Mouse (Mus musculus) gastrocnemius, adult 2 months (tissue): ENCODE data around the gene Dnaja4. TPM values are rescaled to one million over a fixed set of nuclear protein-coding genes. Genes with fewer than 3 reads are reported as not detected.

Experiments
- DNase-seq: peaks from one replicate; pipeline ENCODE4 v3.0.0; 2022
- H3K27ac ChIP-seq: fragments of 200-600 bp; 2 replicates; pipeline ENCODE4 v1.8.1; 2022; ENCODE audit warnings: mild to moderate bottlenecking
- H3K4me3 ChIP-seq: fragments of 200-600 bp; 2 replicates; pipeline ENCODE4 v1.8.1; 2022; ENCODE audit warnings: mild to moderate bottlenecking, moderate library complexity
- CTCF ChIP-seq: fragments of 200-600 bp; IDR thresholded peaks from 2 replicates; pipeline ENCODE4 v1.8.1; 2022; ENCODE audit warnings: antibody characterized with exemption, mild to moderate bottlenecking, moderate library complexity
- intact Hi-C: fragments of 180-260 bp; cut with DNase I; formaldehyde crosslinking; loops from one replicate; pipeline ENCODE4 v1.15.1; 2025
- microRNA-seq: library from miRNA; unstranded; fragments of <30 nt; microRNA quantifications from one replicate; pipeline ENCODE4 v1.2.0, GENCODE M21; 2021
- total RNA-seq, 2 experiments: library from RNA; stranded (reverse); gene quantifications; 2 replicates each; pipeline ENCODE4 v1.2.3; 2021

Dnaja4 gene
- total RNA-seq, 2 experiments from 2014 or later, result 43.5 to 87.0 TPM

- 0 out of 2 replicates have a peak overlapping the region, but pooled peaks have one; percentile 29 for H3K4me3 ChIP-seq
- peak; percentile 70 for TF ChIP-seq CTCF
- H3K27ac ChIP-seq, result no peak overlapping the region
- intact Hi-C loops, result loop anchor here (5.0 kb wide), 1 partner anchor 376 kb away; no protein-coding TSS in a partner anchor
- peak; percentile 49 for DNase-seq
Observed at GRCm38 (mm10) chr9:54736284-54736701, 37.6 kb downstream of the Dnaja4 start.

GRCm38 (mm10) chr9:54738376-54738775 lies 39.7 kb downstream of the Dnaja4 start:
- intact Hi-C loops, result loop anchor here (5.0 kb wide), 1 partner anchor 374 kb away; no protein-coding TSS in a partner anchor
- Histone ChIP-seq H3K27ac (no peak overlapping the region), H3K4me3 (no peak overlapping the region)
- peak; percentile 59 for DNase-seq
- TF ChIP-seq CTCF, result peak; percentile 64

- no peak for TF ChIP-seq CTCF
- DNase-seq, result no peak
- H3K27ac ChIP-seq, result no peak overlapping the region
- intact Hi-C loops, result no loop called here
- H3K4me3 ChIP-seq, result no peak overlapping the region
Observed at GRCm38 (mm10) chr9:54743891-54744290, 45.2 kb downstream of the Dnaja4 start.

- no peak overlapping the region for H3K4me3 ChIP-seq
- TF ChIP-seq CTCF, result no peak
- DNase-seq, result no peak
- H3K27ac ChIP-seq, result no peak overlapping the region
- intact Hi-C loops, result no loop called here
Observed at GRCm38 (mm10) chr9:54745740-54746370, 47.2 kb downstream of the Dnaja4 start.

- intact Hi-C loops, result no loop called here
- DNase-seq, result no peak
- TF ChIP-seq CTCF, result no peak
- Histone ChIP-seq H3K4me3 (no peak overlapping the region), H3K27ac (no peak overlapping the region)
Observed at GRCm38 (mm10) chr9:54750215-54750981, 51.7 kb downstream of the Dnaja4 start.

GRCm38 (mm10) chr9:54751684-54752083 lies 53.0 kb downstream of the Dnaja4 start:
- no peak for TF ChIP-seq CTCF
- intact Hi-C loops, result no loop called here
- Histone ChIP-seq H3K27ac (no peak overlapping the region), H3K4me3 (no peak overlapping the region)
- DNase-seq, result no peak

- intact Hi-C loops, result no loop called here
- no peak for DNase-seq
- no peak for TF ChIP-seq CTCF
- Histone ChIP-seq H3K4me3 (no peak overlapping the region), H3K27ac (no peak overlapping the region)
Observed at GRCm38 (mm10) chr9:54752201-54752943, 53.7 kb downstream of the Dnaja4 start.

GRCm38 (mm10) chr9:54752944-54753295 lies 54.2 kb downstream of the Dnaja4 start:
- Histone ChIP-seq H3K27ac (no peak overlapping the region), H3K4me3 (no peak overlapping the region)
- intact Hi-C loops, result no loop called here
- DNase-seq, result no peak
- TF ChIP-seq CTCF, result no peak

GRCm38 (mm10) chr9:54759592-54759991 lies 60.9 kb downstream of the Dnaja4 start:
- intact Hi-C loops, result no loop called here
- no peak overlapping the region for H3K4me3 ChIP-seq
- H3K27ac ChIP-seq, result no peak overlapping the region
- DNase-seq, result no peak
- TF ChIP-seq CTCF, result no peak

- Histone ChIP-seq H3K4me3 (no peak overlapping the region), H3K27ac (no peak overlapping the region)
- DNase-seq, result no peak
- TF ChIP-seq CTCF, result no peak
- intact Hi-C loops, result no loop called here
Observed at GRCm38 (mm10) chr9:54764091-54764490, 65.4 kb downstream of the Dnaja4 start.

GRCm38 (mm10) chr9:54764561-54765217 lies 66.0 kb downstream of the Dnaja4 start, which contains the start of gene Crabp1:
Crabp1 (plus strand) TSS chr9:54764748.
- no peak within 1 kb of the TSS for H3K27ac ChIP-seq
- no peak for TF ChIP-seq CTCF
- H3K4me3 ChIP-seq, result peak within 1 kb of the TSS; percentile 59
- intact Hi-C loops, result no loop called here
- DNase-seq, result no peak

GRCm38 (mm10) chr9:54765336-54766085 lies 66.8 kb downstream of the Dnaja4 start:
- DNase-seq, result no peak
- Histone ChIP-seq H3K27ac (no peak overlapping the region), H3K4me3 (peak overlapping the region; percentile 59)
- intact Hi-C loops, result no loop called here
- TF ChIP-seq CTCF, result no peak

Small RNAs within 50 kb of the gene (microRNA-seq; reads per million reads assigned to microRNA genes)
- not detected for gene Mir5710

Other genes with a start within 250 kb of the Dnaja4 start
- 1 to 10 TPM; 3.0 to 3.1 TPM for gene Dmxl2, start 197.2 kb upstream of the Dnaja4 start, total RNA-seq
- not detected for gene Sh2d7, start 159.9 kb upstream of the Dnaja4 start, total RNA-seq
- 100 to 1,000 TPM in 1 of 2 experiments, 10 to 100 TPM in 1; 95.5 to 143 TPM for gene Cib2, start 138.7 kb upstream of the Dnaja4 start, total RNA-seq
- 100 to 1,000 TPM; 522 to 568 TPM for gene Idh3a, start 112.5 kb upstream of the Dnaja4 start, total RNA-seq
- gene Acsbg1, start 37.0 kb upstream of the Dnaja4 start, total RNA-seq, result under 1 TPM; 0.15 to 0.28 TPM
- 10 to 100 TPM; 17.9 to 20.8 TPM for gene Wdr61, start 35.6 kb downstream of the Dnaja4 start, total RNA-seq
- gene Crabp1, start 65.9 kb downstream of the Dnaja4 start, total RNA-seq, result 1 to 10 TPM in 1 of 2 experiments, not detected in 1; 2.2 TPM
- 10 to 100 TPM; 18.3 to 21.8 TPM for gene Ireb2, start 164.9 kb downstream of the Dnaja4 start, total RNA-seq
- under 1 TPM; 0.64 to 0.86 TPM for gene Hykk, start 218.4 kb downstream of the Dnaja4 start, total RNA-seq